Mouse (Mus musculus) megakaryocyte, embryonic 14.5 days (primary cell): ENCODE measurements around the gene Gm43552.

Experiments used
- FLI1 ChIP-seq: IDR thresholded peaks from 2 replicates; pipeline ENCODE4 v1.6.1; 2012; ENCODE audit warnings: low read length, inconsistent platforms, mixed read lengths
- GATA1 ChIP-seq: IDR thresholded peaks from 3 replicates; pipeline ENCODE4 v1.6.1; 2012; ENCODE audit warnings: mixed read lengths, low read length, inconsistent platforms, borderline replicate concordance

- TF ChIP-seq FLI1, result no peak
- no peak for TF ChIP-seq GATA1
Observed at GRCm38 (mm10) chr5:65538829-65539228, 46.2 kb upstream of the Gm43552 start.
